Mouse (Mus musculus) neural tube, embryonic 14.5 days (tissue): ENCODE data around the gene Asgr1. TPM values are rescaled to one million over a fixed set of nuclear protein-coding genes. Genes with fewer than 3 reads are reported as not detected.

ENCODE experiments used
- ATAC-seq: fragments of 200-750 bp; cut with Nextera tagmentation; 2 replicates; pipeline ENCODE4 v1.8.0; 2017; ENCODE audit warnings: low read depth, mild to moderate bottlenecking, moderate TSS enrichment, moderate library complexity
- H3K27ac ChIP-seq: fragments of 300-500 bp; sonication (generic); 2 replicates; pipeline ENCODE4 v1.5.1; 2014; ENCODE audit warnings: low read depth, mild to moderate bottlenecking, control low read depth, low read length, moderate library complexity, mixed read lengths
- H3K27me3 ChIP-seq: fragments of 300-500 bp; sonication (generic); 2 replicates; pipeline ENCODE4 v1.6.1; 2014; ENCODE audit warnings: low read length; ENCODE audit not compliant: control insufficient read depth, insufficient read depth
- H3K36me3 ChIP-seq: fragments of 300-500 bp; sonication (generic); 2 replicates; pipeline ENCODE4 v1.6.1; 2014; ENCODE audit warnings: low read length, mixed read lengths; ENCODE audit not compliant: control insufficient read depth, insufficient read depth
- H3K4me1 ChIP-seq: fragments of 300-500 bp; sonication (generic); 2 replicates; pipeline ENCODE4 v1.6.1; 2014; ENCODE audit warnings: low read length; ENCODE audit not compliant: control insufficient read depth, insufficient read depth
- H3K4me2 ChIP-seq: fragments of 300-500 bp; sonication (generic); 2 replicates; pipeline ENCODE4 v1.6.1; 2014; ENCODE audit warnings: mild to moderate bottlenecking, low read depth, low read length, control low read depth
- H3K4me3 ChIP-seq: fragments of 300-500 bp; sonication (generic); 2 replicates; pipeline ENCODE4 v1.5.1; 2014; ENCODE audit warnings: low read depth, low read length, control low read depth, mixed read lengths
- H3K9ac ChIP-seq: fragments of 300-500 bp; sonication (generic); replicated peaks from 2 replicates; pipeline ENCODE4 v1.6.1; 2014; ENCODE audit warnings: low read depth, mild to moderate bottlenecking, control low read depth, low read length, mixed read lengths
- H3K9me3 ChIP-seq: fragments of 300-500 bp; sonication (generic); 2 replicates; pipeline ENCODE4 v1.6.1; 2016; ENCODE audit warnings: low read length; ENCODE audit not compliant: control insufficient read depth
- WGBS: fragments of 180-500 bp; shearing (Covaris S2); extraction: QIAGEN DNeasy Blood & Tissue Kit; methylation state at CpG from one replicate; pipeline ENCODE4 v1.1.7; 2014; 5-methylcytosine and 5-hydroxymethylcytosine counted together
- polyA plus RNA-seq: library from polyadenylated mRNA; unstranded; fragments of >200 nt; fragmentation: Nextera tagmentation; extraction: Ambion mirVana; gene quantifications from 2 replicates; pipeline ENCODE4 v1.2.1, GENCODE M21; 2014

Gene Asgr1
- polyA plus RNA-seq, 1 experiment from 2014 or later: not detected

DNA sequence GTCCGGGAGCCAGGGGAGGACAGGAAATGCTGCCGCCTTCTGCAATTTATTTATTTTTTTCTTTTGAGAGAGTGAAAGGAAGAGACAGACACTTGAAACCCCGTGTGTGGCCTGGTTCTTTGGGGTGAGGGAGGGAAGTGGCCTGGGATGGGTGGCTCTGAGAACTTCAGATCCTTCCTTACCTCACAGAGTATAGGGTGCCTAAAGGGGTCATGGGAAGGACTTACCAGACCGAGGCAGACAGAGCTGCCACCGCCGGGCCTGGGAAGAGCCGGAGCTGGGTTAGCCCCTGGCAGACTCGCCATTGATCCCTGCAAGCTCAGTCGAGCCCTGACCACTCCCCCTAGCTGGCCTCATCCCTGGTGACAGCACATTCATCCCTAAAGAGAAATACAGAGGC, 8.4 kb upstream of the Asgr1 start:
- Histone ChIP-seq H3K4me2 (no peak overlapping the region), H3K9me3 (no peaks in the 10 kb centered on the region), H3K27ac (no peak overlapping the region), H3K36me3 (peaks cover 40% of the 10 kb centered on the region), H3K4me3 (no peak overlapping the region), H3K9ac (no peak overlapping the region), H3K27me3 (no peaks in the 10 kb centered on the region), H3K4me1 (no peaks in the 10 kb centered on the region)
- WGBS: 33% methylated on average over 9 of the region's 9 CpGs
- peak; percentile 25; the same call in 1 of the 2 replicates for ATAC-seq

DNA sequence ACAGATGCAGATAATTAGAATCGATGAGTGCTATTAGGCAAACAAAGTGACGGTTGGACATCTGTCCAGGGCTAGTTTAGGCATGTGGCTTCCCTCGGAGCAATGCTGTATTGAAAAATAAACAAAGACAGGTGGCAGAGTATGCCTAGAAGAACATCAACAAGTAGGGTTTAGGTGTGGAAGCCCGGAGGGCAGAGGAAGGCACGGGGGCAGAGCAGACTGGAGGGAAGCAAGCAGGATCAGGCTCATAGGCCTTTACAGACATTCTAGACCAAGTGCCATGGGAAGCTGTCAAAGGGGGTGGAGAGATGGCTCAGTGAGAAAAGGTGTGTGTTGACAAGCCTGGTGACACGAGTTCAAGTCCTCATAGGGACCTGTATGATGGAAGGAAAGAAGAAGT, 4.5 kb upstream of the Asgr1 start:
- Histone ChIP-seq H3K36me3 (peaks cover 12% of the 10 kb centered on the region), H3K4me3 (no peak overlapping the region), H3K9ac (no peak overlapping the region), H3K27me3 (no peaks in the 10 kb centered on the region), H3K4me2 (no peak overlapping the region), H3K4me1 (no peaks in the 10 kb centered on the region), H3K9me3 (no peaks in the 10 kb centered on the region), H3K27ac (no peak overlapping the region)
- WGBS: 74% methylated on average over 6 of the region's 6 CpGs
- ATAC-seq: no peak

DNA sequence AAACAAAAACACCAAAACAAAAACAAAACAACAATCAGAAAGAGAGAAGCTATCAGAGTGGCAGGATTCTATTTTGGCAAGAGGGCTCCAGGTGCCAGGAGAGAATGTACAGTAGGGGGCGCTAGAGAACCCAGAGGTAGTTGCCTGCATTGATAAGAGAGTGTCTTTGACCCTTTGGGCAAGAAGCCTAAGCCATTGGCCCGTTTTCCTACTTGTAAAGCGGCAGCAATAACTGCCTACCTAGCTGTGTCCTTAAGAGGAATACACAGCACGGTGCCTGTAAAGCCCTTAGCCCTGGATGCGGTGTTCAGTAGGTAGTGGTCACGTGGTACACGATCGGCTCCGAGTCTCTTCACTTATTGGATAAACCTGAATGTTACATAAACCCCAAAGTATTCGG, 4.1 kb upstream of the Asgr1 start:
- Histone ChIP-seq H3K4me1 (no peaks in the 10 kb centered on the region), H3K27ac (no peak overlapping the region), H3K36me3 (peaks cover 8% of the 10 kb centered on the region), H3K4me2 (no peak overlapping the region), H3K9ac (no peak overlapping the region), H3K4me3 (no peak overlapping the region), H3K9me3 (no peaks in the 10 kb centered on the region), H3K27me3 (no peaks in the 10 kb centered on the region)
- no peak for ATAC-seq
- 62% methylated on average over 10 of the region's 10 CpGs for WGBS

GRCm38 (mm10) chr11:70053156-70053555, 729 bp upstream of the Asgr1 start:
- Histone ChIP-seq H3K4me3 (no peak overlapping the region), H3K9me3 (no peaks in the 10 kb centered on the region)
- 72% methylated on average over 7 of the region's 7 CpGs for WGBS

GRCm38 (mm10) chr11:70055618-70056214, 1.8 kb downstream of the Asgr1 start:
- no peak overlapping the region for H3K4me2 ChIP-seq
- H3K4me3 ChIP-seq: no peak overlapping the region
- H3K4me1 ChIP-seq: no peaks in the 10 kb centered on the region
- H3K27ac ChIP-seq: no peak overlapping the region
- no peaks in the 10 kb centered on the region for H3K27me3 ChIP-seq
- 33% methylated on average over 17 of the region's 18 CpGs for WGBS
- H3K9ac ChIP-seq: no peak overlapping the region
- H3K9me3 ChIP-seq: no peaks in the 10 kb centered on the region
- peak; percentile 49 for ATAC-seq
- H3K36me3 ChIP-seq: no peaks in the 10 kb centered on the region

More at GRCm38 (mm10) chr11:70053156-70053555, 729 bp upstream of the Asgr1 start:
- H3K36me3 ChIP-seq: no peaks in the 10 kb centered on the region
- no peaks in the 10 kb centered on the region for H3K4me1 ChIP-seq
- H3K27me3 ChIP-seq: no peaks in the 10 kb centered on the region
- no peak overlapping the region for H3K9ac ChIP-seq
- no peak for ATAC-seq
- H3K4me2 ChIP-seq: no peak overlapping the region
- no peak overlapping the region for H3K27ac ChIP-seq

DNA sequence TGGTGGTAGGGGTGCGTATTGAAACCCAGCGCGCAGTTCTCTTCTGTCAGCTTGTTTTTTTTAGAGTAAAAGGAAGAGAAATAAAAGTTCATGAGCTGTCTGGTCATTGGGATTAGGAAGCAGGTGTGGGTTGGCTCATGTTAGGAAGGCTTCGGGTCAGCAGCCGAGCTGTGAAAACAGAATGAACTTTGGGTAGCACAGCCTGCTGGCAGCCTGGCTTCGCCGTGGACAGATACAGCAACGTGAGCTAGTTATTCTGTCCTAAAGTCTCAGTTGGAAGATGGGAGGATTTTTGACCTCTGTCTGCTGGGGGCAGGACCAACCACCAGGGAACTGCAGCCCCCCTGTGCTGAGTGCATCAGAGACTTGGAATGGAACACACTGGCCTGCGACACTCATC, 3.9 kb downstream of the Asgr1 start:
- no peaks in the 10 kb centered on the region for H3K4me1 ChIP-seq
- 87% methylated on average over 9 of the region's 9 CpGs for WGBS

DNA sequence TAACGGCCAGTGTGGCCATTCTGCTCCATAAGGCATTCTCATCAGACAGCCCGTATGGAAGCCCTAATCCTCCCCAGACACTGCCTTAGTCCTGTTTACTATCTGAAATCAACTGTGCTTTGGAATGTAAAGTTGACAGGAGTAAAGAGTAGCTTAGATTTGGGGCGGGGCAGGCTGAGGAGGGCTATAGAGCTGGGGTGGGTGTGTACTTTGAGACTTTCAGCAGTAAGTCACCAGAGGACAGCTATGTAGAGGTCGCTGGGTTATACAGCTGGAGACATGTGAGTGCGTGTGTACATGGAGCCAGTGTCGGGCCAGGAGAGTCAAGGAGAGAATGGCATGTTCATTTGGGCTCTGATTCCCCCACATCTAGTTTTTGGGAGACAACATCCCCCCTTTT, 6.0 kb downstream of the Asgr1 start:
- Histone ChIP-seq H3K27me3 (no peaks in the 10 kb centered on the region), H3K27ac (no peak overlapping the region), H3K4me3 (no peak overlapping the region), H3K4me2 (no peak overlapping the region), H3K36me3 (no peaks in the 10 kb centered on the region), H3K4me1 (no peaks in the 10 kb centered on the region), H3K9ac (no peak overlapping the region), H3K9me3 (no peaks in the 10 kb centered on the region)
- WGBS: 65% methylated on average over 6 of the region's 6 CpGs
- no peak for ATAC-seq

More for the DNA sequence above, 3.9 kb downstream of the Asgr1 start:
- Histone ChIP-seq H3K9ac (no peak overlapping the region), H3K4me3 (no peak overlapping the region), H3K9me3 (no peaks in the 10 kb centered on the region), H3K4me2 (no peak overlapping the region), H3K27ac (no peak overlapping the region), H3K27me3 (no peaks in the 10 kb centered on the region), H3K36me3 (no peaks in the 10 kb centered on the region)
- no peak for ATAC-seq

DNA sequence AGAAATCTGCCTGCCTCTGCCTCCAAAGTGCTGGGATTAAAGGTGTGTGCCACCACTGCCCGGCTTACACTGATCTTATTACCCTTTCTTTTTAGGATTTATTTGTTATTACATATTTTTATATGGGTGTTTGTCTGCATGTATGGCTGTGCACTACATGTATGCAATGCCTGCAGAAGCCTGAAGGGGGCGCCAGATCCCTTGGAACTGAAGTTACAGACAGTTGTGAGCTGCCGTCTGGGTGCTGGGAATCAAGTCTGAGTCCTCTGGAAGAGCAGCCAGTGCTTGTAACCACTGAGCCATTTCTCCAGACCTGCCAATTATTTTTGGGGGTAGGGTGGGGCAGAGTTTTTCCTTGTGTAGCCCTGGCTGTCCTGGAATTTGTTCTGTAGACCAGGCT, 9.2 kb downstream of the Asgr1 start:
- Histone ChIP-seq H3K36me3 (no peaks in the 10 kb centered on the region), H3K4me1 (no peaks in the 10 kb centered on the region), H3K27me3 (no peaks in the 10 kb centered on the region), H3K4me2 (no peak overlapping the region), H3K4me3 (no peak overlapping the region), H3K9me3 (no peaks in the 10 kb centered on the region), H3K9ac (no peak overlapping the region), H3K27ac (no peak overlapping the region)
- 71% methylated on average over 3 of the region's 3 CpGs for WGBS
- ATAC-seq: no peak

- no peak overlapping the region for H3K4me3 ChIP-seq
- no peak overlapping the region for H3K9ac ChIP-seq
- H3K27ac ChIP-seq: no peak overlapping the region
- WGBS: 74% methylated on average over 4 of the region's 4 CpGs
- H3K4me1 ChIP-seq: 0 out of 2 replicates have a peak, but pooled peaks cover 2% of the 10 kb centered on the region
- no peak for ATAC-seq
- H3K9me3 ChIP-seq: no peaks in the 10 kb centered on the region
- H3K4me2 ChIP-seq: no peak overlapping the region
- no peaks in the 10 kb centered on the region for H3K36me3 ChIP-seq
- H3K27me3 ChIP-seq: no peaks in the 10 kb centered on the region
Observed at GRCm38 (mm10) chr11:70066701-70067100, 12.8 kb downstream of the Asgr1 start.
